Mouse (Mus musculus): ENCODE results near the gene Fga.

DNA sequence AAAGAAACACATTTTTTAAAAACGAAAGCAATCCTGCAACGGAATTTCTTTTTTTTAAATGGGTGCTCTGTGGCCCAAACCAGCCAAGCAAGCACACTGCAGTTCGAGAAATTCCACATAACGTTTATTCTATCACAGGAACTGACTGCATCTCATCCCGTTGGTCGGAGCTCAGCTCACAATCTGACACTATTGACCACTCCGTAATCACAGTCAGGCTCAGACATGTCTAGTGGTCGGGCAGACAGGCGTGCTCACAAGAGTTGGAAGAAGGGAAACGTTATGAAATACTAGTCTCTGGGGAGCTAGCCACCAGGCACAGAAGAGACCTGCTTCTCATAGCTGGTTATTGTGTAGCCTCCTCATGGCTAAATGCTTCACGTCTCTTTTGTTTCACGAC lies 33.9 kb upstream of the Fga start:
- no peak for TF ChIP-seq CTCF (IDR thresholded peaks at IDR 0.05; ENCODE audit: low read depth)
- TF ChIP-seq EP300 (IDR thresholded peaks at IDR 0.05; ENCODE audit: low read depth): no peak

All from liver, embryonic 14.5 days (tissue).